Mouse (Mus musculus) embryo, embryonic 10.5 days (tissue): ENCODE results near the gene Zfp248.

Experiments used
- DNase-seq: peaks from one replicate; pipeline ENCODE4 v3.0.0-alpha.2; 2015; ENCODE audit warnings: low spot score

The Zfp248 gene

DNA sequence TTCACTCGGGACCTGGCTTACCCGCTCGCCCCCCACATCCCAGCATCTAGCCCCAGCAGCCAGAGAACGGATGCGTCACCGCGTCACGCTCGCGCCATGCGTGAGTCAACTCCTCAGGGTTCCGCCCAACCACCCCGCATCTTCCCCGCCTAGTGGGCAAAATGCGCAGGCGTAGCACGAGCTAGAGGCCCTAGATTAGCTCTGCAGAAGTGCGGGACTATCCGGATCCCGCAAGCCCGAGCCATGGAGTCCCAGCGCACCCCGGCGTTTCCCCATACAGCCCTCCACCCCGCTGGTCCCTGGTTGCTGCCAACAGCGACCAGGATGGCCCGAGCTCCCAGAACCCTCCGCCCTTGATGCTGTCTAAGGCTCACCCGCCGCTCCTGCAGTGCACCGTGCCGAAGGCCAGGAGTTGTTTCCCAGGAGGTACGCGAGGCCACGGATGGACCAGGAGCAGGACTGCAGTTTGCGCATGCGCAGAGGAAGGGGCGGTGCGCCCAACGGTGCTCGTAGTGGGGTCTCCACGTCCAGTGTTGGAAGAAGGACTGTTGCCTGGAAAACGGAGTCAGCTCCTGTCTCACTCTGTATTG lies at the start of gene Zfp248:
Gene Zfp248, minus strand, starts transcription at position 487 of the 590 bp plus-strand sequence.
- DNase-seq: peak; percentile 93

DNA sequence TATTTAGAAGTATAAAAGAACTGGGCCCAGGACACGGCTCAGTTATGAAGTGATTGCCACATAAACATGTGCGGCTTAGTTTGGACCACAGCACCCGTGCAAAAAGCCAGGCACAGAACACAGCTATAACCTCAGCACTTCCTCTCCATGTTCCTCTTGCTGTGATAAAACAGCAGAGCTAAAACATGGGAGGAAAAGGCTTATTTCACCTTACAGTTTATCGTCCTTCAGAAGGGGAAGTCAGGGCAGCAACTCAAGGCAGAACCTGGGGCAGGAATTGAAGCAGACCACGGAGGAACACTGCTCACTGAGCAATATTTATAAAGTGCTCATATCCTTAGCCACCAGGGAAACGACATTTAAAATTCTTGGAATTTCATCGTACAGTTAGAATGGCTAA lies 43.7 kb upstream of the Zfp248 start:
- no peak for DNase-seq

DNA sequence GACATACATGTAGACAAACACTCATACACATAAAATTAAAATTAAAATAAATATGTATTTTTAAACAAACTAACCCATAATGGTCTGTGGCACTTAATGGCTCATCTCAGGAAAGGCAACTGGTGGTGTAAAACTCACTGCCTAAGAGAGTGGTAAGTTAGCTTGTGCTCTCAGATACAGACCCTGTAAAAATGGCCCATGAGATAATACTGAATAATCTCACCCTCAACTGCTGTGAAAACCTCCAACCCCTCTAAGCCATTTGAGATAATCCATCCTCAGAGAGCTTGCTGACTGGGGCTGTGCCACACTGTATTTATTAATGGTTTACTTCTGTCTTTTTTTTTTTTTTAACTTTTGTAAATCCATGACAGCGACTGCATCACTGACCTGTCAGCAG lies 26.8 kb upstream of the Zfp248 start:
- no peak for DNase-seq

DNA sequence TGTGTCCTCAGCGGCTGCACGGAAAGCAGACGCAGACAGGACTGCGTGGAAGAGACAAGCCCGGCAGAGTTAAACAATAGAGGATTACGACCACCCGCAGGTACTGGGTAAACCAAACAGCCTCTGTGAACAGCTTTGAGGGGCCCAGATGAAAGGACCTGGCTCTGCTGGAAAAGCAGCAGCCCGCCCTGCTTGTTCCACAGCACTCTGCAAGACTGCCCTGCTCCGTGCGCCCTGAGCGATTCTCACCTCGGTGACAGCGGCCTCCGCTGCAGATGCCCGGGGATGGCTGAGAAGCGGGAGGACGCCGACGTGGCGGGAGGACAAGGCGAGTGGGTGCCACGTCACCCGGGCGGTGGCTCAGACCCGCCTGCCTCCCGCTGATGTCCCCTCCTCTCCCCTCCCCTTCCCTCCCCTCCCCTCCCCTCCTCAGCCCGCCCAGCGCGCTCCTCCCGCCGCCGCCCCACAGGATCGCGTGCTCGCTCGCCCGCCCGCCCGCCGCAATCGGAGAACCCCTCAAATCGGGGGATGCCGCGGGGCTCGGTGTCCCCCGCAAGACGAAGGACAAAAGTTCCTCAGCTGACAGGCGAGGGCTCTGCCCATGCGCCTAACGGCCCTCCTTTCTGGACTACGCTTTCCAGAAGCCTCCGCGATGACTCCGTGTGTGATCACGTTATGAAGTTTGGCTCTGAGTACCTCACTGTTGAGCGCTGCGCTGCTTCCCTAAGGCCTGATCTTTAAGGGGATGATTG lies 23.8 kb upstream of the Zfp248 start, which contains the start of gene Zfp9:
Gene Zfp9, minus strand, starts transcription at position 364 of the 752 bp plus-strand sequence.
- DNase-seq: peak; percentile 81

DNA sequence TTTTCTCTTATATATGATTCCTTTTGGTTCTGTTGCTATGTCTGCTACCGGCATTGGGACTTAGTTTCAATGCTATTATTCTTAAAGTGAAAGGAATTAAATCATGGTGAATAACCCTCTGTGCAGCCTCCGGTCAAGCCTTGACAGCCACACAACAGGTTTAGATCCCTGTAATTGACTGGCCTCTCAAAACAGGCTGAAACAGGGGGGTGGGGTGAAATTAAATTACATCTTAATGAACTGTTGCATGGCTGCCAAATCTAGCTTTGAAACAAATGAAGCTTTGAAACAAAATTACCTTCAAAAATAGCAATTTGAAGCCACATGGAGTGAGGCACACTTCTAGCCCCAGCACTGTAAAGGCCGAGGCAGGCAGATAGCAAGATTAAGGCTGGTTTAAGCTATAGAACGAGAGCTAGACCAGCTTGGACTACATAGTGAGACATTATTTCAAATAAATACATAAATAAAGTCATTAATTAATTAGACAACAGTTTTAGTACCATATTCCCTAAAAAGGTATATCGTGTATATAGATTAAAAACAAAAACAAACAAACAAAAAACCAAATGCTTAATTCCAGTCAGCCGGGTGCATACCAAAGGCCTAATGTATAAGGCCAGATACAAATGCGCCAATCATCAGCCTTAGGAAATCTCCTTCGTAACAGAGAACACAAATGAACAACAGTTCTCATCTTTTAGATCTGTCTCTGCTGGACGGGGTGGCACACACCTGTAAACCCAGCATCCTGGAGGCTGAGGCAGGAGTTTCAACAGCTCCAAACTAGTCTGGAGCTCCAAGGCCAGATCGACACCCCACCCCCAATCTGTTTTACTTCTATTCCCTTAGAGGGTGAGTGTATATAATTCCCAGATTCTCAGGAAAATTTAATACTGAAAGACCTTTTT lies 22.8 kb upstream of the Zfp248 start:
- peak; percentile 57 for DNase-seq

DNA sequence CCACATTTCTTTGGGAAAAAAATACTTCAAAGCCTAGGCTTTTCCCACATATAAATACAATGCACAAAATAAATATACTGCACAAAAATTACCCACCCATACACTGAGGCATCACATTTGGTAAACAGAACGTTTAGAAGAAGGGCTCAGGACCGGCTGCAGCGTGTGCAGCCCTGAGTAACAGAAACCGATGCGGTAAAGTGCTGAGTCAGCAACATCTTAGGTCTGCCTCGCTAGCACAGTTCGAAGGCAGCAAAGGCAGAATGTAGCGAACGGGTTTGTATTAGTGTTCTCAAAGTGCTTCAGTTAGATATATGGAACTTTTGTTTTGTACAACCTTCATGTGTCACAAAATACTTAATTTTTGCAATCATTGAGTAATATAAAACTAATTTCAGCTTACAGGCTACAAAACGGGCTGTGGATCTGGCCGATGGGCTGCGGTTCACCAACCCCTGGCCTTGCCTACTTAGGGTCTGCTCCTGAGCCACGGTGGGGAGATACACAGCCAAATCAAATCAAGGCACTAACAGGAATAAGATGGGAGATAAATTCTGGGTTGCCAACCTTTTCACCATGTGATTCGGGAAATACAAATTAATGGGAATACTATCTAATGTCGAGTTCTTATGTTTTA lies 6.9 kb upstream of the Zfp248 start:
- DNase-seq: no peak

DNA sequence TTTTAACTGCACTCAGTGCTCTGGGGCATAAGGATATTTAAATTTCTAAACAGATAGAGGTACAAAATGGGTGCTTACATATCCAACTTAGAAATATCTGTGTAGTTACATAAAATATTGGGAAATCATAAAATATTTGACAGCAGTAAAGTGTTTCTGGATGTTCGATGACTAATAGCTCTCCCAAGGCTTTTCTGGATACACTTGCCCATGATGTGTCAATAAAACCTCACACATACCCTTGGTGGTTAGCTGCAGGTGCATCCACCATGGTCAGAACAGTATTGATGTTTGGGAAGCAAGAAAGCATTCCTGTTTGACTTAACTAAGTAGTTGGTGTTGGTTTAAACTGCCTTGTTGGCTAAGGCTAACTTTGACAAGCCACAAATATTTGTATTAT lies 2.4 kb upstream of the Zfp248 start:
- DNase-seq: no peak

DNA sequence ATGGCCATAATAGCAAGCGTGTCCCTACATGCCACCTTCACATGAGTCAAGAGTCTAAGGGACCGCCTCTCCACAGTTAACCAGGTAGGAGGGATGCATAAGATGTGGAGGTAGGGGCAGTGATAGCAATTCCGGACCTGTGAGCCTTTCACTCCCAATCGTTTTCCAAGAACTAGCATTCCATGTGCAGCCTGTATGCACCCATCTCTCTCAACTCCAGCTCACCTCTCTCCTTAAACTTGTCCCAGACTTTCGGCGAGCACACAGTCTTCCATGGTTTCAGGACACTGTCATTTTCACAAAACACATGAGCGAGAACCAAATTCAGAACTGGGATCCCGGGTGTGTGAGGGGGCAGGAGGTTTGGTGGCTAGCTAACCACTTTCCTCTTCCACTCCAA lies 876 bp downstream of the Zfp248 start:
- DNase-seq: no peak

DNA sequence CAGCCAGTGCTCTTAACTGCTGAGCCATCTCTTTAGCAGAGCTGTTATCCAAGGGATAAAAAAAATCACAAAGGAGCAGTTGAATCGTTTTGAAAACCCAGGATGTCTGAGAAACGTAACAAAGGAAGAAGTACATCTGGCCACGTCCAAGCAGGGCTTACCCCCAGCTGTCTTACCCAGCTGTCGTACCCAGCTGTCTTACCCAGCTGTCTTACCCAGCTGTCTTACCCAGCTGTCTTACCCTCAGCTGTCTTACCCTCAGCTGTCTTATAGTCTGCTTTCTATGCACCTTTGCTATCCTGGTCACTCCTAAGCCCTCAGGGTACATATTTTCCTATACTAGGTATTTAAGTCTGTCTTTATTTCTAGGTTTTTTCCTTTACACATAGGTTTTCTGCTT lies 23.8 kb downstream of the Zfp248 start:
- no peak for DNase-seq

DNA sequence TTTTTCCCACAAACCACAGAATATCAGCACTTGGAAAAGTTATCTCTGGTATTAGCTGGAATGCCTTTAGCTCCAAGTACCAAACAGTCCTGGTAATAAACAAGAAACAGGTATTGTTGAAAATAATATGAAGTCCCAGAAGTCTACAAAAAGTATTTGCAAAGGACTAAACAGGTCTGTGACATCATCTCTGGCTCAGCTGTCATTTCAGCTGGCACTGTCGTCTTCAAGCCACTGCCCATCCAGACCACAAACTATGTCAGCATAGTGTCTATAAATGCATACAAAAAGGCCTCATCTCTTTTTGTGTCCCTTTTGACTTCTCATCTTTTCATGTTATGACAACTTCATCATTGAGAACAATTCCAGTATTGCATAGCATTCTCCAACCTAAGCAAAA lies 28.7 kb downstream of the Zfp248 start:
- DNase-seq: no peak

DNA sequence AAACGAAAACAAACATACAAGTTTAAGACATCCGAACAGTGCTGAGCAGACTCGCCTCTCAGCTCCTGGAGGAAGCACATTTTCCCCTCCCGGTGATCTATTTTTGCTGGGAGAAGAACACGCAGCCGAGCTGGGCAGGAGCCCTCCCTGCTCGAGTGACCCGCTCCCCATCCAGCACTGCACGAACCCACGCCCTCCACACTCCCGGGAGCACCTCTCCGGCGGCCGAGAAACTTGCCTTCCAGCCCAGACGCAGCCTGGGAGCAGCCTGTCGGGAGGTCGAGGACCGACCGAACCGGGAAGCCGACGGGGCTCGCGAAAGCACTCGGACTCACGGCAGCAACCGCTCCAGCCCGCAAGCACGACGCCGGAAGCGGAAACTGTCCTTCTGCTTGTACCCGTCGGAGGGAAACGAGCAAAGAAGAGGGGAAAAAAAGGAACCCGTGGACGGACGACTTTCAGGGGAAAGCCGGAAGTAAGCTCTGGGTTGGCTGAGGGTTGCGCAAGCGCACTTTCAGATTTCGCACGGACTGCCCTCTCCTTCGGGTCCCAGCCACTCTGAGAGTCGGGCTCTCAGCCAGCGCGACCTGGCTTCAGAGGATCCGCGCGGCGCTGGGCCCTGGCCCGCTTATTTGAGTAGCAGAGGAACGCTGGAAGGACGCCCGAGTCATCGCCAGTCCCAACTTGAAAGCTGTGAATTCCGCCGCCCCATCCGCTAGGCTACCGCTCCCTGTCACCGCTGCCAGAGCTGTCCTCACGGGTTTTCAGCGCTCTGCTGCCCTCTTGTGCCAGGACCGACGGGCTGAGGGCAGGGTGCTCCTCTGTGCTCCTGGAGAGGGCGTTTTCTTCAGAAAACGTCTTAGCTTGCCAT lies 36.0 kb downstream of the Zfp248 start, which contains the start of gene Bms1:
Gene Bms1, minus strand, starts transcription at position 425 of the 871 bp plus-strand sequence.
- peak; percentile 97 for DNase-seq

DNA sequence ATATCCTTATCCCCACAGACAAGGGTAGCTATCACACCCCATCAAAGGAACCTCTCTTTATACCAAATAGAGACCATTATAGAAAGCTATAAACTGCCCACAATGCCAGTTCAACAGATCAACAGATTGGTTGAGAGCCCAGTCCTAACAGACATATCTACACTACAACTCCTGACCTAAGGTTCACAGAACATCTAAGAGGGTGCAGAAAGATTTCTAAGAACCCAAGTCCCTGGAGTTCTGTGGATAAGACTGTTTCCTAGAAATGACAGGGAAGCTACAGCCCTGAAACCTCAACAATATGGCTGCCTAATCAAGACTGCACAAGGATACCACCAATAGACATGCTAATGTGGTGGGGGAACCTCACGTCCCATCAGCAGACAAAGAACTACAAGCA lies 44.9 kb downstream of the Zfp248 start:
- no peak for DNase-seq

DNA sequence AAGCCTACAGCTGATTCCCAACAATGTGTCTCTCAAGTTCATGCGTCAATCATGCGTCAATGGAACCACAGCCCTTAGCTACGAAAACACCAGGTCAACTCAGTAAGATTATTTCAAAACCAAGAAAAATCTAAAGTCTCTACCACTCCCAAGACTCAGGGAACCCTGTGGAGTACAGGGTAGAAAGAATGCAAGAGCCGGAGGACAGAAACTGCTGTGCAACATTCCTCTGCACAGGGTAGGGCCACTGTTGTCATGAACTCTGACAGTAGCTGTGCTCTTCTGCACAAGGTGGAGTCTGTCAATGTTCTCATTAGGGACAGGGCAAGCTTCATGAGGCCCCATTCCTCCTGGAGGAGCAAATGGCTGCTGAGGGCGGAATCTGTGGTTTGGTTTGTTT lies 46.8 kb downstream of the Zfp248 start:
- no peak for DNase-seq

DNA sequence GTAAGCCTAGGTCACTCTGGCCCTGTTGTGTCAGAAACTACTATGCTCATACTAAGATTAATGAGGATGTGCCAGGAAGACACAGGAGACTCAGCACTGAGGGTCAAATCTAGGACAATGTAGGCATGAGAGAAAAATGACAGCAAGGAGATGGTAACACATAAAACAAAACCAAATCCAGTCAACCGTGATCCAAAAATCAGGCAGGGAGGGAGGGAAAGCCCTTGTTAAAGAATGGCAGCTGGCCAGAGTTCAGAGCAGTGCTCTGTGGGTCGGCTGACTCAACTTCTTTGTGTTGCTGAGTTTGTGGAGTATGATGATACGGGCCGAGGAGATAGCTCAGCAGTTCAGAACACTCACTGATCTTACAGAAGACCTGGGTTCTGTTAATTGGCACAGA lies 48.9 kb downstream of the Zfp248 start:
- DNase-seq: no peak

DNA sequence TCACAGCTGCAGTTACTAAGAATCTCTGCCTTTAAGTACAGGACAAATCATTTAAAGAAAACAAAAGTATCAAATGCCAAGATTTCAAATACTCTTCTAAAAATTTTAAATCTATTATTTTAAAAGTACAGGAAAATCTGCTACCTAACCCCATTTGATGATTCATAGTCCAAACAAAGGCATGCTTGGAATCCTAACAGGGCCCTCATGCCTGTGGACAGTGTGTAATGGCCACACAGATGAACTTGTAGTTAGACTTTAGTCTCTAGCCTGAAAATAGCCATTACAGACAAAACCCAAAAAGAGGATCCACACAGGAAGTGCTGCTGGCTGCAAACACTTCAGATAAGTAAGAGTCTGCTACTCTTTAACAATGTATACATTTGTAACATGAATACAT lies 64.6 kb downstream of the Zfp248 start:
- no peak for DNase-seq

DNA sequence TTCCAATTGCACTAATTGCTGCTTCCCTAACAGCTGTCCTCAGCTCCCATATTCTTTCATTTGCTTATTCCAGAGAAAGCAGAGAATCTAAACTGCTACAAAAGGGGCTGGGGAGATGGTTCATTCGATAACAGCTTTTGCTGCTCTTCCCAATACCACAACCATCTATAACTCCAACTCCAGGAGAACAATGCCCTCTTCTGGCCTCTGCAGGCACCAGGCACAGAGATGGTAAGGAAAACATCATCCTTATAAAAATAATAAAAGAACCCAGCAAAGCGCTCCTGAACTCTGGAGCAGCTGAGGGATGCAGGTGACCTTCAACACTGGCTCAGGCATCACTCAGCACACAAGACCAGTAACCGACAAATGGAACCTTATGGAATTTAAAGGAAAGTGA lies 69.4 kb downstream of the Zfp248 start:
- DNase-seq: no peak

DNA sequence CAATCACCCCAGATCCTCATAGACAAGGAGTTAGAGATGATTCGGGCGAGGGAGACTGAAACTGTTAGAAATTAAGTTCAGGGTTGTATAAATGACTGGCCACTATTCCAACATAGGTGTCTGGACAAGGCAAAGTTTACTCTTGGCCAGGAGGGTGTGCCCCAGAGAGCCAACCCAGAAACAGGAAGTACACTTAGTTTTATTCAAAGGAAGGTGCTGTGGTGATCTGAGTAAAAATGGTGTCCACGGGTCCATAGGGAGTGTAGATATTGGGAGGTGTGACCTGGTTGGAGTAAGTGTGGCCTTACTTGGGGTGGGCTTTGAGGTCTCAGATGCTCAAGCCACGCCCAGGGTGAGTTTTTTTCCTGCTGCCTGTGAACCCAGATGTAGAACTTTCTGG lies 74.1 kb downstream of the Zfp248 start:
- no peak for DNase-seq

DNA sequence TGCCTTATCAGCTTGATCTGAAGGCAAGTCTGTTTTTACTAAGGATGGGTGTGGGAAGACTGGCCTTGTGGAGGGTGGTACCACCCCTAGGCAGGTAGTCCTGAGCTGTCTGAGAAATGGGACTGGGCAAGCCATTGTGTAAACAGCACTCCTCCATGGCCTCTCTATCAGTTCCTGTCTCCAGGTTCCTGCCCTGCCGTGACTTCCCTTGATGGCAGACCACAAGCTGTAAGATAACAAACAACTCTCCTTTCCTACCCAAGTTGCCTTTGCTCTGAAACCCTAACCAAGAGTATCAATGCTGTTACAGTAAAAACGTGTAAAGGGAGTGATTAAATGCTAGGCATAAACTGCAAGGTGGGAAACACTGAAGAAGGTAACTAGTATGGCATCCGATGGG lies 74.7 kb downstream of the Zfp248 start:
- no peak for DNase-seq

DNA sequence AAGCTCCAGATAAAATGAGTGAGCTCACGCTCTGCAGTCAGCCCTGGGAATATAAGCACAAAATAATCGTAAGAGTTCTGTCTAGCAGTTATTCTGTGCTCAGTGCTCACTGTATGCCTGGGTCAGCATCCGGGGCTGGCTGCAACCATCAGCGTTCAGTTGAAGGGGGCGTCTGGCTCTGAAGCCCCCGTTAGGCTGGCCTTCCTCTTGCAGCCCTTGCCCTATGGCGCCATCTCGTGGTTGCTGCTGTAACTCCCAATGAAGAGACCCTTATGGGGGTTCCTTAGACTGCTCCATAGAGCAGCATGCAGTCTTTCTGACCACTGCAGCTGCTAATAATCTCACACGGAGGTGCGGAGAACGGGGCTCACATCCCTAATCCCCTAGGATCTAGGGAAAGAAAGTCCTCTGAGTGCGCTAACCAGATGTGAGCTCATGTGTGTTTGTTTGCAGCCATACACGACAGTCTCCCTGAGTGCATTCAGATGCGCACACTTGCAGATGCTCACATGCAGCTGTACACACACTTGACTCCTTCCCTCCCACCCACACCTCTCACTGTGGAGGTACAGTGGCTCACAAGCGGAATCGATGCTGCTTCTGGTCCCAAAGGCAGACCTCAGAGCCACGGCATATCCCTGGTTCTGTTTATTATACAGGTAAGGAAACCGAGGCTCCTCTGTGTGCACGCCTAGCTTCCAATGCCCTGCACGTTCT lies 75.7 kb downstream of the Zfp248 start:
- DNase-seq: peak; percentile 89

DNA sequence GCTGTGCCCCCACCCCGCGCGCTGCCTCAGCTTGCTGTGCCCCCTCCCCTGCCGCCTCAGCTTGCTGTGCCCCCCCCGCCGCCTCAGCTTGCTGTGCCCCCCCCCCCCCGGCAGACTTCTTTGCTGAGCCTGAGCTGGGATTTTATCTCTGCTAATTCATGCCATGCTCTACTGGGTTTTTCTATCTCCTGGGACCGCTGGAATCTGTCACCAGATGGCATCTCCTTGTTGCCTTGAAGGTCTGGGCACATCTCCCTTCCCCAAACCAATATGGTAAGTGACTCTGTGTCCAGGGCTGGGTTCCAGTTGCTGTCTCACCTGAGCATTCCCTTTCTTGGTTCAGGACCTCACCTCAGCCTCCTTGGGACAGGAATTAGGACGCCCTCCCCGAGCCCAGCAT lies 77.7 kb downstream of the Zfp248 start:
- DNase-seq: no peak
